Mouse (Mus musculus) liver, embryonic 14.5 days (tissue): ENCODE results near the gene Med11. TPM values are rescaled to one million over a fixed set of nuclear protein-coding genes. Genes with fewer than 3 reads are reported as not detected.
A peak's percentile ranks its signal among the peaks of the same experiment; 100 is the strongest.

Source experiments
- ATAC-seq: fragments of 200-750 bp; cut with Nextera tagmentation; 2 replicates; pipeline ENCODE4 v1.8.0; 2017; ENCODE audit warnings: moderate number of reproducible peaks, mild to moderate bottlenecking, moderate library complexity; ENCODE audit not compliant: insufficient read depth
- DNase-seq, 3 experiments: peaks; one replicate each; pipeline ENCODE4 v3.0.0-alpha.2; 2012 to 2013; ENCODE audit warnings: low read depth in 3 of 3, low spot score in 3 of 3
- H3K27ac ChIP-seq: fragments of 300-500 bp; sonication (generic); 2 replicates; pipeline ENCODE4 v1.5.1; 2014; ENCODE audit warnings: moderate library complexity, mild to moderate bottlenecking, control low read depth, inconsistent platforms
- H3K27me3 ChIP-seq: fragments of 300-500 bp; sonication (generic); 2 replicates; pipeline ENCODE4 v1.6.1; 2014; ENCODE audit warnings: mild to moderate bottlenecking, low read length, moderate library complexity; ENCODE audit not compliant: control insufficient read depth, insufficient read depth
- H3K36me3 ChIP-seq: fragments of 300-500 bp; sonication (generic); replicated peaks from 2 replicates; pipeline ENCODE4 v1.6.1; 2014; ENCODE audit warnings: low read depth; ENCODE audit not compliant: control insufficient read depth, insufficient read depth
- H3K4me1 ChIP-seq, 2 experiments: fragments of 200-500 bp in 1 of 2; fragments of 300-500 bp in 1 of 2; sonication (generic) in 1 of 2; replicated peaks; 2 replicates each; pipeline ENCODE4 v1.6.1; 2012 to 2014; ENCODE audit warnings: antibody characterized with exemption in 1 of 2, inconsistent platforms in 1 of 2, low read length in 1 of 2; ENCODE audit not compliant: control insufficient read depth in 2 of 2, insufficient read depth in 2 of 2
- H3K4me2 ChIP-seq: fragments of 300-500 bp; sonication (generic); 2 replicates; pipeline ENCODE4 v1.6.1; 2014; ENCODE audit warnings: low read depth, mild to moderate bottlenecking, control low read depth, moderate library complexity
- H3K4me3 ChIP-seq, 2 experiments: fragments of 200-500 bp in 1 of 2; fragments of 300-500 bp in 1 of 2; sonication (generic) in 1 of 2; 2 replicates each; pipeline ENCODE4 v1.5.1; 2012 to 2014; ENCODE audit warnings: low read depth in 2 of 2, low read length in 2 of 2, mild to moderate bottlenecking in 2 of 2, control low read depth in 1 of 2, inconsistent platforms in 1 of 2, moderate library complexity in 1 of 2; ENCODE audit not compliant: insufficient read depth in 1 of 2
- H3K9ac ChIP-seq: fragments of 300-500 bp; sonication (generic); replicated peaks from 2 replicates; pipeline ENCODE4 v1.6.1; 2014; ENCODE audit warnings: mild to moderate bottlenecking, control low read depth, moderate library complexity
- H3K9me3 ChIP-seq: fragments of 300-500 bp; sonication (generic); 2 replicates; pipeline ENCODE4 v1.6.1; 2016; ENCODE audit warnings: low read length, mixed read lengths; ENCODE audit not compliant: control insufficient read depth
- CTCF ChIP-seq: IDR thresholded peaks from 2 replicates; pipeline ENCODE4 v1.5.1; 2016; ENCODE audit warnings: antibody characterized with exemption, low read depth, control low read depth
- EP300 ChIP-seq: IDR thresholded peaks from 2 replicates; pipeline ENCODE4 v1.6.1; 2016; ENCODE audit warnings: antibody characterized with exemption, low read depth
- WGBS: fragments of 180-500 bp; shearing (Covaris S2); extraction: QIAGEN DNeasy Blood & Tissue Kit; methylation state at CpG from one replicate; pipeline ENCODE4 v1.1.7; 2014; ENCODE audit not compliant: insufficient replicate concordance; 5-methylcytosine and 5-hydroxymethylcytosine counted together
- polyA plus RNA-seq, 2 experiments: library from polyadenylated mRNA; depleted of rRNA in 1 of 2; stranded (reverse) in 1 of 2; unstranded in 1 of 2; fragments of >200 nt; fragmentation: Nextera tagmentation in 1 of 2; extraction: Ambion mirVana in 1 of 2; gene quantifications; 2 replicates each; pipeline versions ENCODE4 v1.2.1 to v1.2.3; 2012 to 2014

Med11 gene
- 11.9 and 12.8 TPM in 2 replicates for polyA plus RNA-seq (2012; rRNA removed)
- 17.0 and 20.0 TPM in 2 replicates for polyA plus RNA-seq (2014; fragmentation: Nextera tagmentation; extraction: Ambion mirVana)

DNA sequence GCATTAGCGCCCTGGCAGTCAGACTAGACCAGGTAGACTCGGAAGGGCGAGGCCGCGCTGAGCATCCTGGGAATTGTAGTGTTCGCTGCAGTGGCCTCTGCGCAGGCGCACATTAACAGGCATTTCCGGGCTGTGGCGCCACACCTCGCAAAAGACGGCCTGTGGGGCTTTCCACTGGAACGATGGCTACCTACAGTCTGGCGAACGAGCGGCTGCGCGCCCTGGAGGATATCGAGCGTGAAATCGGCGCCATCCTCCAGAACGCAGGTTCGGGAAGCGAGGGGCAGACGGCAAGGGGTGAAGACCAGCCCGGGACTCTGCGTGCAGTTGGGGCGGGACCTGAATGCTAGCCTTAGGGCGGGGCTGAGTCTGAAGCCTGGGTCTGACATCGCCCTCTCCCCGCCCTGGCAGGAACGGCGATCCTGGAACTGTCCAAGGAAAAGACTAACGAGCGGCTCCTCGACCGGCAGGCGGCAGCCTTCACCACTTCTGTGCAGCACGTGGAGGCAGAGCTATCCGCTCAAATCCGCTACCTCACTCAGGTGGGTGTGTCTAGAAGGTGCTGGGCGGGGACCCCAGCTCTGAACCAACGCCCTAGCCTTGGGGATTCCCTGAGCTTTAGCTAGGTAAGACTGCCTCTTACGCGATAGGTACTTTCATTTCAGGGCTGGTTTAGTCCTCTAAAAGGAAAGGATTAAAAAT, at the start of gene Med11:
Med11 (plus strand) TSS at position 123 of the 702 bp plus-strand sequence.
- DNase-seq (peak; percentile 90 to 97 (median 90)), ATAC-seq (peak; percentile 97)
- under 1% methylated on average over 45 of the region's 46 CpGs for WGBS
- peak within 1 kb of the TSS; percentile 82 for H3K4me2 ChIP-seq
- no peaks in the 10 kb centered on the region for H3K27me3 ChIP-seq
- peak within 1 kb of the TSS; percentile 71 for H3K27ac ChIP-seq
- TF ChIP-seq EP300 (no peak), CTCF (peak; percentile 95)
- H3K4me3 ChIP-seq = peak within 1 kb of the TSS; percentile 63 to 78
- peaks cover 8 to 10% of the 10 kb centered on the region in 2 experiments for H3K4me1 ChIP-seq
- H3K9ac ChIP-seq = peak within 1 kb of the TSS; percentile 79
- peaks cover 2% of the 10 kb centered on the region; the same call in 1 of the 2 replicates for H3K36me3 ChIP-seq
- H3K9me3 ChIP-seq = no peaks in the 10 kb centered on the region

DNA sequence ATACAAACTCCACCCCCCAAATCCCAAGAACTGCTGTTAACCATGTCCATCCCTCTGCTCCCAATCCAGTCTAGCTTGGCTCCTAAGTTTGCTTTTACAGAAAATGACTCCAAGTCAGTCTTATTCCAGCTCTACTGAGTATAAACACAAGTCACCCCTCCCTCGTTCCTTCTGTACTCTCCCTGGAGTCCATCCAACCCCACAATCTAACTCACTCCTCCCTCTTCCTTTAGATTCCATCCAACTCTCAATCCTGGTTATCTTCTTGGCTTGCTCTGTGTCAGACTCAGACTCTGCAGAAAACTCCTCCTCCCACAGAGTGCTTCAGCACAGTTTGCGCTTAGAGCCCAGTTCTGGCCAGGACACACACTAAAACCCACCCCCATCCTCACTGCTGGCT, 48.1 kb upstream of the Med11 start:
- Histone ChIP-seq H3K4me2 (no peak overlapping the region), H3K27me3 (no peaks in the 10 kb centered on the region), H3K27ac (no peak overlapping the region), H3K9me3 (no peaks in the 10 kb centered on the region), H3K4me1 (peaks cover 2 to 6% of the 10 kb centered on the region in 2 experiments; a peak in 3 of 4 replicates), H3K36me3 (peaks cover 37% of the 10 kb centered on the region), H3K4me3 (no peak overlapping the region), H3K9ac (no peak overlapping the region)
- TF ChIP-seq CTCF (no peak), EP300 (no peak)
- no peak for ATAC-seq
- WGBS = 74% methylated on average over 2 of the region's 2 CpGs
- no peak for DNase-seq

DNA sequence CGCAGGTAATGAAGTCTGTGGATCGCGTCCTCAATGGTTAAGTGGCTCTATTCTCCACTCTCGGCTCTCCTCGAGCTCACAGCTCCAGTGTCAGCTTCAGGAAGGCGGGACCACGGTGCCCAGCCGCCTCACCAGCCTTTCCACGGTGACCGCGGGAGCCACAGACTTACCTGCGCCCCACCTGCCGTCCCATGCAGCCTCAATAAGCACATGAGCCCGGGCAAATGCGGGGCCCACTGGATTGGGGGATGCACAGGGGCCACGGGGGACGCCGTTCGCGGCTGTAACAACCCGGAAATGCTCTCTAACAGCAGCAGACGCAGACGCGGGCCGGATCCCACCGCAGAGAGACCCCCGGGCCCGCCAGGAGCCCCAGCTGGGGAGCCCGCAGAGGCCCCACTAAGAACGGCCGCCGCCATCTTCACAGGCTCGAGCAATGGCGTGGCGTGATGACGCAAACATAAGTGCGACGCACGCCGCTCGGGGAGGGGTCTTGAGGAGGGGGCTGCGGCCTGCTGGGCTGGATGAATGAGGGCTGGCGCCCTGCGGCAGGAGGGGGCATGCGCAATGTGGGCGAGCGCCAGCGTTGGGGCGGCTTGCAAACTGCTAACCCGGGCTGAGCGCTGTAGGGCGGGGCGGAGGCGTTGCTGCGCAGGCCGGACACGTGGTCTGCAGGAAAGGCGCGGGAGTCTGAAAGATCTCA, 42.0 kb upstream of the Med11 start, which contains the start of gene Pelp1:
Pelp1 (minus strand) TSS at position 438 of the 703 bp plus-strand sequence.
- peaks cover 7% of the 10 kb centered on the region for H3K36me3 ChIP-seq
- peaks cover 7 to 18% of the 10 kb centered on the region in 2 experiments; a peak in 3 of 4 replicates for H3K4me1 ChIP-seq
- H3K27me3 ChIP-seq = no peaks in the 10 kb centered on the region
- DNase-seq (peak; percentile 66 to 72 (median 70)), ATAC-seq (peak; percentile 91)
- H3K4me2 ChIP-seq = peak within 1 kb of the TSS; percentile 80
- under 1% methylated on average over 59 of the region's 59 CpGs for WGBS
- H3K9ac ChIP-seq = peak within 1 kb of the TSS; percentile 91
- peak within 1 kb of the TSS; percentile 43 for H3K27ac ChIP-seq
- peak within 1 kb of the TSS; percentile 86 to 90 for H3K4me3 ChIP-seq
- H3K9me3 ChIP-seq = no peaks in the 10 kb centered on the region
- no peak for TF ChIP-seq EP300
- peak; percentile 20; the same call in 1 of the 2 replicates for TF ChIP-seq CTCF

DNA sequence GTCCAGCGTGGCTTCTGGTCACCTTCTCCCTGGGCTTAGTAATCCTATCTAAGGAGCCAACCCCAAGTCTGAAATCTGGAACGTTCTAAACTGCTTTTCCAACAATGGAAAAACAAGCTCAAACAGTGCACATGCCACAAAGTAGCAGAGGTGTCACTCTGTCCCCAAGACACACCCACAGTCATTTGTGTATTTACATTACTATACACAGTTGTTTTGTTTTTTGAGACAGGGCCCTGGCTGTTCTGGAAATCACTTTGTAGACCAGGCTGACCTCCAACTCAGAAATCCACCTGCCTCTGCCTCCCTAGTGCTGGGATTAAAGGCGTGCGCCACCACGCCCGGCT, 41.4 kb upstream of the Med11 start:
- peak overlapping the region; percentile 80 for H3K4me2 ChIP-seq
- TF ChIP-seq CTCF = no peak
- no peak for TF ChIP-seq EP300
- peak; percentile 44 for ATAC-seq
- H3K4me3 ChIP-seq = peak overlapping the region; percentile 86 to 90
- H3K9ac ChIP-seq = peak overlapping the region; percentile 91
- H3K4me1 ChIP-seq = peaks cover 7 to 18% of the 10 kb centered on the region in 2 experiments; a peak in 3 of 4 replicates
- no peak for DNase-seq
- peak overlapping the region; percentile 7 for H3K27ac ChIP-seq
- no peaks in the 10 kb centered on the region for H3K9me3 ChIP-seq
- peaks cover 4% of the 10 kb centered on the region for H3K36me3 ChIP-seq
- WGBS = 42% methylated on average over 6 of the region's 6 CpGs
- no peaks in the 10 kb centered on the region for H3K27me3 ChIP-seq

DNA sequence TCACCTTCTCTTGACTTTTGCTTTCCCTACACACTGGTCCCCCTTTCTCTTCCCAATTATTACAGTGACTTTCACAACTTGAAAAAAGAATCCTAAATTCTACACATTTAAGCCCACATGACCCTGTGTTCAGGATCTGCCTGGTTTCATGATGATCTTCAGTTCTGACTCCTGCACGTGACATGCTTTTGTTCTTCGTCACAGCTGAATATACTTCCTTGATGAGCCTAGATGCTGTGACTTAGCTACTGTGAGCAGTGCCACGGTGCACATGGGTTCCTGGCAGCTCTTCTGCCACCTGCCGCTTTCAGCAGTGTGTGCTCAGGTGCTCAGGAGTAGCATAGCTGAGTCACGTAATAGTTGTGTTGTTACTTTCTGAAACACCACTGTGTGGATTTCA, 39.1 kb upstream of the Med11 start:
- no peak for DNase-seq
- Histone ChIP-seq H3K36me3 (no peaks in the 10 kb centered on the region), H3K27me3 (no peaks in the 10 kb centered on the region), H3K9ac (no peak overlapping the region), H3K4me3 (no peak overlapping the region), H3K4me1 (peaks cover 7 to 15% of the 10 kb centered on the region in 2 experiments; a peak in 3 of 4 replicates), H3K9me3 (no peaks in the 10 kb centered on the region), H3K27ac (no peak overlapping the region), H3K4me2 (no peak overlapping the region)
- no peak for ATAC-seq
- 70% methylated on average over 5 of the region's 5 CpGs for WGBS
- TF ChIP-seq EP300 (no peak), CTCF (no peak)
